Mouse (Mus musculus) heart, adult 11 months (tissue): ENCODE measurements at regions not wholly inside any gene's neighbourhood (a gene's known extent, or its start where the extent isn't known, plus 50 kb on each side); places are given as distances from the start of the nearest gene placed in this dataset.
A peak's percentile ranks its signal among the peaks of the same experiment; 100 is the strongest.

Source experiments
- DNase-seq: peaks from one replicate; pipeline ENCODE4 v3.0.0; 2022

DNA sequence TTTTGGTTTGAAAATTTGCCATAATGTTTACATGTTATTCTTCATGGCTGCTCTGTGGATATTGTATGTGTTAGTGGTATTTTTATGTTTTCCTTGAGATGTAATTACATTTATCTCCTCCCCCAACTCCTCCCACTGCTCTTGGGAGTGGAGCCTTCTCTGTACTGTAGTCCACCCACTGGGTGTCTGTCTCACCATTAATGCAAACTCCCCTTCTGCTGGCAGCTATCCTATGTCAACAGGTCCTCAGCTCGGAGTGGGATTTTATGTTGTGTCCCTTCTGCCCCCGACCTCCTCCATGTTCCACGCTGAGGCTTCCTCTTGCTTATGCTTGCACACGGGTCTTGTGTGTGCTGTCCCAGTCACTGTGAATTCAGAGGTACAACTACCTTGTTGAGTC is 330.3 kb upstream of the Tmc3 start:
- DNase-seq: no peak

DNA sequence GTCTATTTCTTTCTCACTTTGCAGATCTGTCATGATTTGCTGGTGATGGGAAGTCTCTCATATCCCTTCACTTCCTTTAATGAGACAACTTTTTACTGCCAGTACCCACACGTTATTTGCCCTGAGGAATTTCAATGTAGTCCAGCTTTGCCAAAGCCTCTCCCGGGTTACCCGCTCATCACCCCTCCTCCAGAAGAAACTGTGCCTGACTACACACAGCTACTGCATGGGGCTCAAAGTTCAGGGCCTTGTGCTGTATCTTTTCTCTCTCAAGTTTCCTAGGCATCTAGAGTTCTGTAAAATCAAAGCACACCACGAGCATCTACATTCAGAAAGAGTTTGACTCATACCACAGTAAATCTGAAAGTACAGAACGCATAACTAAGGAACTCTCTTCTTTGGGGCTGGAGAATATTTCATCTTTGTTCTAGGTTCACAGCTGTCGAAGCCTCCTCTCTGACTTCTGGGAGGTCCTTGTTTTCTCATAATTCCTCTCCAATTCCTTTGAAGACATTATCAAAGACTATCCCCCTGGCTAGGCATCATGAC is 328.4 kb upstream of the Tmc3 start:
- DNase-seq: peak; percentile 30

DNA sequence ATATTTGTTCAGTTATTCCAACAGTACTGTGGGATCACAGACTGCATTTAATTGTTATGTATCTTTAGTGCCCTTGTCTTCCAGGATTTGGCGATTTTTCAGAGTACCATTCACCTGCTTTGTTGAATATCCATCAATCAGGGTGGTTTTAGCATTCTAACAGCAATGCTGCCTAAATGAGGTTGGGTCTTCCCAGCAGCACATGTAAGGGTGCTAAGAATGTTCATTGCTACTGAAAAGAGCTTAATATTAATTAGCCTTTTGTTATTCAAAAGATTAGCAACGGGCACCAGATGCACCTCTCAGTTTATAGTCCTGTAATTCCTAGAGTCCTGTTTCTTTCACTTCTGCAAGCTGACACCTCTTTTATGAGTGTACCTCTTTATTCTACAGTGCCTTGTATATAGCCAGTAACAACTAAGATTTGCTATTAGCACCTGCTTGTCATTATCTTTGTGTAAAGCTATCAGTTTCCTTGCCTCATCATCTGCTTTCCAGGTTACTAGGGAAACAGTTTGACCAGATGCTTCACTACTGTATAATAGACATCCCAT is 326.3 kb upstream of the Tmc3 start:
- no peak for DNase-seq

- DNase-seq: no peak
Observed at GRCm38 (mm10) chr7:83261489-83261888, 323.2 kb upstream of the Tmc3 start.

DNA sequence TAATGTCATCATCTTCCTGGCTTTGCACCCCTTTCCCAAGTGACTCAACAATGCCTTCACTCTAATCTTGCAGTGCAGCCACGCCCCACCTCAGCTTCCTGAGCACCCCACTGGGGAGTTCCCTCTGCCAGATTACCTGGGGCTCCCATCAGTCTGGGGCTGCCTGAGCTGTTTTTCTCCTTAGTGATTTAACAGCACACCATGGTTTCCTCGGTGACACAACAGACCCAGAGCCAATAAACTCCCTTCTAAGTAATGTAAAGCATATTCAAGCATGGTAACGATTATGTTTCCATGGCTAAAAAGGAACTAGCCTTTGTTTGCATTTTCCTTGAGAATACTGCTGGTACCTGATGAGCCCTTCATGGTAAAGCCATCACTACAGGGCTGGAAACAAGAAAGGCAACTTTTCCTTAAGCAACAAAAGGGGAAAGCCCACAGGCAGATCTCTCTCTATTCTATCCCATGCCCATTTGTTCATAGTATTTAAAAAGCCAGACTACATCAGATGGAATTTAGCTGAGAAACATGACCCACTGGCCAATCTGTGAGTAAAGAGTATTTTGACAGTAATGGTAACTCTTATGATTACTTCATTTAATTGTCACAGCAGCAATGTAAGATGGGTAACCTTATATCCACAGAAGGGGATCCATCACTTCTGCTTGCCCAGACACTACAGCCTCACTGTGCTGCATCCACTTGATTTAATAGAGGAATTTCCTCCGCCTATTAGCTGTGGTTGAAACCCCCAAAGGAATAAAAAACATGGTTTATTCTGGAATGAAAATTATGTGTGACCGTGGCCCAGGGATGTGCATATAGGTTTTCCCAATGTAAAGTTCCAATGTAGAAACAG is 294.6 kb upstream of the Tmc3 start:
- peak; percentile 84 for DNase-seq

- DNase-seq: no peak
Observed at GRCm38 (mm10) chr7:83307112-83307511, 277.6 kb upstream of the Tmc3 start.

DNA sequence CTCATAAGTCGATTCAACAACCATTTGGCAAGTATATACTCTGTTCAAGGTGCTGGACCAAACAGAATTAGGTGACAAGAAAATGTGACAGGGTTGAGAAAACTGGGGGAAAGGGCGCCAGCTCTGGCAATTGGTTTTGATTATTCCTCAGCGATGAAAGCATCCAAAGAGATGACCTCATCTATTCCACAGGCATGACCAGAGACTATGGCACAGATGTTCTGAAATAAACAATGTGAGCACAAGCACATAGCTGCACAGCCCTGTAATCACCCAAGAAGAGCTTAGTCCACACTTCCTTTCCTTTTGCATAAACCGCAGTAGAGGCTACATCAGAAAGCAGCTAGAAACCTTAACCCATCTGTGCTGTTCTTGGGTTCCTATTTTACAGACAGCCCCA is 272.6 kb upstream of the Tmc3 start:
- DNase-seq: no peak

- no peak for DNase-seq
Observed at GRCm38 (mm10) chr7:83329809-83330412, 254.8 kb upstream of the Tmc3 start.

GRCm38 (mm10) chr7:83347103-83347754 is 237.5 kb upstream of the Tmc3 start:
- no peak for DNase-seq

DNA sequence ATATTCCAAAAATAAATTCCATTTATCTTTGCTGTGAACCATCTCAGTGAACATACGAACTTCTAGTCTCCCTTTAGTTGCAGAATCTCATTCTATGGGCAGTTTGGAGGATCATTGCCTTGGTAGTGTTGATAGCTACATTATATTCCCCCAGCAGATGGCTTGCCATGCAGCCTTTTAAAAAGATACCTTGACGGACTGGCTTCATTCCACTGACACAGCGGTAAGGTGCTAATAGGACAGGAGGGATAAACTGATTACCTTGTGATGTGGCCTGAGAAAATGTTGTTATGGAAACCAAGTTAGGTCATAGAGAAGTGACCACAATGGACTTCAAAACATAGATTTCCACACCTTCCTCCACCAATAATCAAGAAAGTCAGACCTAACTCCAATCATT is 215.5 kb upstream of the Tmc3 start:
- DNase-seq: no peak

- DNase-seq: no peak
Observed at GRCm38 (mm10) chr7:83369605-83370004, 215.1 kb upstream of the Tmc3 start.

DNA sequence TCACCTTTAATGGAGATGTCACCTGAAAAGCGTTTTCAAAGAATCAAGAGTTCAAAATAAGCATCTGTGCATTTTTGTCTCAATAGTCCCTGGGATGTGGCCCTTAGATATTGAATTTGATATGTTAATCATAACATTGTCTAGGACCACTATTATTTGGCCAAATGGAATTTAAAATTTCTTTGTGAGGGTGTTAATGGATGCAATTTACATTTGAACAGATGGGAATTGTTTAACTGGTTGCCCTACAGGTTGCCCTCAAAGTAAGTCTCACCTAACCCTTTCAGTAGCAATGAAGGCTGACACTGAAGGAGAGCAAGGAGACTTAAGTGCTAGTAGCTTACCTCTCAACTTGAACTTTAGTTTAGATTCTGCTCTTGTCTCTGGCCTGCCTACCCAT is 207.9 kb upstream of the Tmc3 start:
- DNase-seq: no peak

DNA sequence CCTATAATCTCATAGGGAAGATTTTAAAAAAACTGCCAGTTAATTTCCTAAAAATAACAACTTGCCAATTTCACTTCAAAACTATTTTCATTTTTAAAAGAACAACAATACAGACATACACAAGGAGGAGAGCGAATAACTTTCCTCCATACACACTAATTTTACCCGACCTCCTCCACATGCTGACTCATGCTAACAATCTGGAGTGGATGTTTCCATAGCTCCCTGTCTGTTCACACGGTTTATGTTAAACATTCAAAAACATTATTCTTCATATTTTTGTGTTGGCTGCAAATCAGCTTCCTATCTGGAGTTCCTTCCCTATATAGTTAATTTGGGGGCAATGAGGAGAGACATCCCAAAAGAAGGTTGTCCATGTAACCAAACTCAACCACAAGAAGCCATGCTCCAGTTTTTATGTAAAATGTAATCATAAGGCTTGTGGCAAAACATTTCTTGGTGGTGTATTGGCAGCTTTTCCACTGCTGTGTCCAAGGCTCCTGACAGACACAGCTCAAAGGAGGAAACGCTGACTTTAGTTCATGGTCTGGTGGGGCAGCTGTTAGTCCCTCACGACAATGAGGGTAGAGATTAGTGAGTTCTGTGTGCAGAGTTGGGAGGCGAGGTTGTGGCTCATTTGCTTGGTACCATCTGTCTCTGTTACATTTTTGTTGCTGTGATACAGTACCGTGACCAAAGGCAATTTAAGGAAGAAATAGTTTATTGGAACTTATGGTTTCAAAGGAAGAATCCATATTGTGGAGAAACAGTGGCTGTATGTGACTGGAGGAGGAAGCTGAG is 203.1 kb upstream of the Tmc3 start:
- no peak for DNase-seq

DNA sequence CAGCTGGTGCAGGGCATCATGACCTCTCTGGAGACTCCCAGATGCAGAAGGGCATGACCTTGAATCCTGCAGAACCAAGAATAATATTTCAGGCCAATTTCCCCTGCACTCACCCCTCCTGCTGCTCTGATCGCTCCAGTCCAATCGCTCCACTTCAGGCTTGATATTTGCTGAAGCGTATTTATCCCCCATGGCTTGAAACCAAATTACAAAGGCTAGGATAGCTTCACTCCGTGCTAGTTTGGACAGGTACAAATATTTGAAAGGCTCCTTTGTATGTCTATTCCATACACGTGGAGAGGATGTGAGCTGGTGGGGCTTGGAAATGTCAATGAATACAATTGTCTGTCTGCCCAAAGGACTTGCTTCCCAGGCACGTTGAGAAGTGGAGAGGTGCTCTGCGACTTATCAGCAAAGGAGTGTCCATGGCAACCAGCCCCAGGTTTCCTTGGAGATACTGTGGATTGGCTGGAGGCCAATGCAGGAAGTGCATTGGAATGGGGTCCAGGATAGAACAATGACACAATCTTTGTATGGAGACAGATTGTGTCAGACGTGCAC is 201.8 kb upstream of the Tmc3 start:
- DNase-seq: peak; percentile 90

GRCm38 (mm10) chr7:83391388-83391787 is 193.3 kb upstream of the Tmc3 start:
- no peak for DNase-seq

DNA sequence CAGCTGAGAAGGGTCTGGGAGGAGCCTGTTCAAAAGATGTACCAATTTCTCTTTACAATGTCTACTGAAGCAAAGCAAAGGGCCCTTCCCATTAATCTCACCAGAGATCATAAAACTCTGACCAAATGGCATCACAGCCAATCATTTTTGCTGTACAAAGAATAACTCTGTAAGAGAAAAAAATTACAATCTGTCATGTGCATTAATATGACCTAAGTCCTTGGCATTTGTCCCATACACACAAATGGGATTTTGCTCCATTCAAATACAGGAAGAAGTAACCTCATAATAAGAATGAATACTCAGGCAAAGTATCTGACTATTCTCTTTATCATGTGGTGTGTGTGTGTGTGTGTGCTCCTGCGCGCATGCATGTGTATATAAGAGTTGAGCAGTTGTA is 192.5 kb upstream of the Tmc3 start:
- DNase-seq: no peak

DNA sequence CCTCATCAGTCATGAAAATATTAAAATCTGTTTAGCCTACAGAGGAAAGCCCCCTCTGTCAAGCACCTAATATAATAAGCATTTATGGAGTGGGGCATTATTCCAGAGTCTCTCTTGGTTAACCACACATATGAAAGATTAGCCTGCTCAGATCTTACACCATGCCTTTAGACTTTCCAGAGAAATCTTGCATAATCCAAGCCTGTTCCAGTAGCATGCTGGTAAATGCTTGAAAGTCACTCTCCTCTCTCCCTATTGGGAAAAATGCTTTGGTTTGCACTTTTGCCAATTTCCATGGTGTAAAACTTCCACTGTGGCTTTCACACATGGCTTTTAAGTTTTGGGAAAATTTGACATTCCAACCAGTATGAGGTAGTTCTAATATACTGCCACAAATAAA is 192.1 kb upstream of the Tmc3 start:
- no peak for DNase-seq

DNA sequence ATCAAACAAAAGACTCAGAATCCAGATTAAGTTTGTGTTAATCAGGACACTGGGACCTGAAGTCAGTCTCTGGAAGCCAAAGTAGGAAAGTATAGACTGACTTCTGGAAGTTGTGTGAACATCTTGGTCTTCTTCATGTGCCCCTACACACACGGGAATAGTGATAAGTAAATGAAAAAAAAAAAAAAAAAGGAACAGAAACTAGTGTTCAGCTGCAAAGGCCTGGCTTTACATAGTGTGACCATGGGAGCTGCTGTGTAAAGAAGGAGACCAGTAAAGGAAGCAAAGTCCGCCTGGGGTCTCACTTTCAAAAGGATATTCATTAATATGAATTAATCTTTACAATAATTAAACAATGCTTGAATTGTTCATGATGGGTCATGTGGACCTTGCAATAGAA is 190.6 kb upstream of the Tmc3 start:
- DNase-seq: peak; percentile 33

DNA sequence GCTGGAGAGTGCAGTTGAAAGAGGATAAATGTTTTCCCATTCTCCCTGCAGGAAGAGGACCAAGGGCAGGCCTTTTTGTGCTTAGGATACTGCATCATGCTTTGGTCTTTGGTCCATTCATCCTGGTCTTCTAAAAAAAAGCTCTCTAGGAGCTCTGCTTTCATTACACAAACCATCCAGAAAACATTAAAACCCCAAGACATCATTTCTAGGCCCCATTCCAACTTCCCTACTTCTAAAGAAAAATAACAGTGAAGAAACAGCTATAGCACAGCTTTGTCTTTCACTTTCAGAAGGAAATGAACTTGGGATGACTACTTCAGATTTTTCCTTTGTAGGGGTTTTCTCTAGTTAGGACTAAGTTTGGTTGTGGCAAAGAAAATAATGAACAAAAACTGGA is 185.1 kb upstream of the Tmc3 start:
- DNase-seq: no peak

- peak; percentile 65 for DNase-seq
Observed at GRCm38 (mm10) chr7:83401001-83401400, 183.7 kb upstream of the Tmc3 start.

DNA sequence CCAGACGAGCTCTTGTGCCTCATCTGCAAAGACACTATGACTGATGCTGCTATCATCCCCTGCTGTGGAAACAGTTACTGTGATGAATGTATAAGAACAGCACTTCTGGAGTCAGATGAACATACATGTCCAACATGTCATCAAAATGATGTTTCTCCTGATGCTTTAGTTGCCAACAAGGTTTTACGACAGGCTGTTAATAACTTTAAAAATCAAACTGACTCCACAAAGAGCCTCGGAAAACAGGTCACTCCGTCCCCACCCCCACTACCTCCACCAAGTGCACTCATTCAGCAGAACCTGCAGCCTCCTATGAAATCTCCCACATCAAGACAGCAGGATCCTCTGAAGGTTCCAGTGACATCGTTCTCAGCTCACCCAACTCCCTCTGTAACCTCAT is 172.0 kb upstream of the Tmc3 start:
- DNase-seq: peak; percentile 92

GRCm38 (mm10) chr7:83429929-83430556 is 154.7 kb upstream of the Tmc3 start:
- no peak for DNase-seq
